Mouse (Mus musculus) hindbrain, embryonic 10.5 days (tissue): ENCODE data around the gene Snrnp25. TPM values are rescaled to one million over a fixed set of nuclear protein-coding genes. Genes with fewer than 3 reads are reported as not detected.
A peak's percentile ranks its signal among the peaks of the same experiment; 100 is the strongest.
"Not testable (repeated sequence)": the region's sequence is repeated elsewhere in the genome, so short reads cannot be mapped to it uniquely, and the experiment has no call there.

Experiments used
- DNase-seq: peaks from one replicate; pipeline ENCODE4 v3.0.0-alpha.2; 2017; ENCODE audit warnings: low spot score
- H3K27ac ChIP-seq: fragments of 300-500 bp; sonication (generic); 2 replicates; pipeline ENCODE4 v1.5.1; 2016; ENCODE audit warnings: mild to moderate bottlenecking, moderate library complexity
- H3K27me3 ChIP-seq: fragments of 300-500 bp; sonication (generic); 2 replicates; pipeline ENCODE4 v1.6.1; 2016; ENCODE audit warnings: mild to moderate bottlenecking; ENCODE audit not compliant: poor library complexity, insufficient read depth, severe bottlenecking
- H3K36me3 ChIP-seq: fragments of 300-500 bp; sonication (generic); 2 replicates; pipeline ENCODE4 v1.6.1; 2016; ENCODE audit warnings: mild to moderate bottlenecking, moderate library complexity
- H3K4me1 ChIP-seq: fragments of 300-500 bp; sonication (generic); replicated peaks from 2 replicates; pipeline ENCODE4 v1.6.1; 2016; ENCODE audit warnings: mild to moderate bottlenecking
- H3K4me3 ChIP-seq: fragments of 300-500 bp; sonication (generic); 2 replicates; pipeline ENCODE4 v1.5.1; 2016; ENCODE audit warnings: mild to moderate bottlenecking, moderate library complexity
- H3K9me3 ChIP-seq: fragments of 300-500 bp; sonication (generic); 2 replicates; pipeline ENCODE4 v1.6.1; 2016; ENCODE audit warnings: mild to moderate bottlenecking, moderate library complexity
- WGBS: fragments of 180-500 bp; shearing (Covaris S2); methylation state at CpG from one replicate; pipeline ENCODE4 v1.1.7; 2016; 5-methylcytosine and 5-hydroxymethylcytosine counted together
- polyA plus RNA-seq: library from polyadenylated mRNA; unstranded; fragments of >200 nt; fragmentation: Nextera tagmentation; extraction: Ambion mirVana; gene quantifications from 2 replicates; pipeline ENCODE4 v1.2.1, GENCODE M21; 2016

Gene Snrnp25
- polyA plus RNA-seq, 1 experiment from 2014 or later: 97.6 TPM

GRCm38 (mm10) chr11:32198256-32198955 lies 6.8 kb upstream of the Snrnp25 start:
- no peak overlapping the region for H3K27ac ChIP-seq
- WGBS: 69% methylated on average over 14 of the region's 14 CpGs

GRCm38 (mm10) chr11:32199230-32199629 lies 6.0 kb upstream of the Snrnp25 start:
- no peaks in the 10 kb centered on the region for H3K36me3 ChIP-seq
- peak overlapping the region; percentile 16 for H3K27ac ChIP-seq
- H3K4me1 ChIP-seq: peaks cover 32% of the 10 kb centered on the region
- DNase-seq: no peak
- H3K27me3 ChIP-seq: peaks cover 13% of the 10 kb centered on the region; the same call in 1 of the 2 replicates
- no peak overlapping the region for H3K4me3 ChIP-seq
- no peaks in the 10 kb centered on the region for H3K9me3 ChIP-seq
- WGBS: 46% methylated on average over 6 of the region's 6 CpGs

More at GRCm38 (mm10) chr11:32198256-32198955, 6.8 kb upstream of the Snrnp25 start:
- no peak for DNase-seq
- H3K36me3 ChIP-seq: no peaks in the 10 kb centered on the region
- no peak overlapping the region for H3K4me3 ChIP-seq
- peaks cover 38% of the 10 kb centered on the region for H3K4me1 ChIP-seq
- H3K27me3 ChIP-seq: peaks cover 9% of the 10 kb centered on the region; the same call in 1 of the 2 replicates
- H3K9me3 ChIP-seq: no peaks in the 10 kb centered on the region

- Histone ChIP-seq H3K27me3 (peaks cover 14% of the 10 kb centered on the region; the same call in 1 of the 2 replicates), H3K4me1 (peaks cover 32% of the 10 kb centered on the region), H3K4me3 (no peak within 1 kb of the TSS), H3K36me3 (no peaks in the 10 kb centered on the region), H3K27ac (peak within 1 kb of the TSS; percentile 16; the same call in 1 of the 2 replicates), H3K9me3 (no peaks in the 10 kb centered on the region)
- DNase-seq: no peak
- WGBS: 71% methylated on average over 10 of the region's 10 CpGs
Measured at GRCm38 (mm10) chr11:32200075-32200601, 5.1 kb upstream of the Snrnp25 start, which contains the start of gene Il9r. Gene Il9r, minus strand, starts transcription at chr11:32200279.

- peaks cover 14% of the 10 kb centered on the region; the same call in 1 of the 2 replicates for H3K27me3 ChIP-seq
- not testable (repeated sequence) for DNase-seq
- WGBS: 54% methylated on average over 1 of the region's 1 CpGs
Measured at GRCm38 (mm10) chr11:32200992-32201391, 4.2 kb upstream of the Snrnp25 start.

GRCm38 (mm10) chr11:32201922-32202685 lies 3.1 kb upstream of the Snrnp25 start:
- no peak for DNase-seq
- 83% methylated on average over 11 of the region's 11 CpGs for WGBS
- no peak overlapping the region for H3K4me3 ChIP-seq
- peaks cover 5% of the 10 kb centered on the region; the same call in 1 of the 2 replicates for H3K36me3 ChIP-seq
- peaks cover 12% of the 10 kb centered on the region; the same call in 1 of the 2 replicates for H3K27me3 ChIP-seq
- H3K27ac ChIP-seq: no peak overlapping the region
- H3K4me1 ChIP-seq: peaks cover 29% of the 10 kb centered on the region
- no peaks in the 10 kb centered on the region for H3K9me3 ChIP-seq

More at GRCm38 (mm10) chr11:32200992-32201391, 4.2 kb upstream of the Snrnp25 start:
- not testable (repeated sequence) for H3K4me3 ChIP-seq, H3K27ac ChIP-seq, H3K9me3 ChIP-seq, H3K36me3 ChIP-seq
- H3K4me1 ChIP-seq: peaks cover 29% of the 10 kb centered on the region

- Histone ChIP-seq H3K27ac (no peak overlapping the region), H3K9me3 (no peaks in the 10 kb centered on the region), H3K4me1 (peaks cover 11% of the 10 kb centered on the region), H3K36me3 (peaks cover 90% of the 10 kb centered on the region), H3K4me3 (no peak overlapping the region), H3K27me3 (no peaks in the 10 kb centered on the region)
- no peak for DNase-seq
- 89% methylated on average over 9 of the region's 9 CpGs for WGBS
Measured at GRCm38 (mm10) chr11:32210623-32211022, 5.4 kb downstream of the Snrnp25 start.

GRCm38 (mm10) chr11:32215372-32216162 lies 10.4 kb downstream of the Snrnp25 start:
- Histone ChIP-seq H3K9me3 (no peaks in the 10 kb centered on the region), H3K4me1 (peaks cover 33% of the 10 kb centered on the region)

GRCm38 (mm10) chr11:32216851-32217250 lies 11.6 kb downstream of the Snrnp25 start:
- Histone ChIP-seq H3K27me3 (no peaks in the 10 kb centered on the region; the same call in none of the 2 replicates), H3K4me1 (peaks cover 45% of the 10 kb centered on the region), H3K27ac (0 out of 2 replicates have a peak overlapping the region, but pooled peaks have one; percentile 14), H3K36me3 (peaks cover 43% of the 10 kb centered on the region), H3K4me3 (no peak overlapping the region), H3K9me3 (no peaks in the 10 kb centered on the region)
- WGBS: 22% methylated on average over 8 of the region's 8 CpGs
- DNase-seq: peak; percentile 73

More at GRCm38 (mm10) chr11:32215372-32216162, 10.4 kb downstream of the Snrnp25 start:
- H3K36me3 ChIP-seq: peaks cover 56% of the 10 kb centered on the region
- DNase-seq: no peak
- H3K27me3 ChIP-seq: no peaks in the 10 kb centered on the region; the same call in 1 of the 2 replicates
- H3K4me3 ChIP-seq: no peak overlapping the region
- WGBS: 93% methylated on average over 18 of the region's 18 CpGs
- H3K27ac ChIP-seq: no peak overlapping the region

- Histone ChIP-seq H3K4me1 (peaks cover 59% of the 10 kb centered on the region), H3K4me3 (0 out of 2 replicates have a peak overlapping the region, but pooled peaks have one; percentile 4), H3K27ac (peak overlapping the region; percentile 84), H3K9me3 (no peaks in the 10 kb centered on the region), H3K27me3 (peaks cover 14% of the 10 kb centered on the region), H3K36me3 (peaks cover 26% of the 10 kb centered on the region)
- peak; percentile 35 for DNase-seq
- 52% methylated on average over 6 of the region's 6 CpGs for WGBS
Measured at GRCm38 (mm10) chr11:32218501-32219050, 13.4 kb downstream of the Snrnp25 start.

- 92% methylated on average over 10 of the region's 10 CpGs for WGBS
- no peak overlapping the region for H3K4me3 ChIP-seq
- DNase-seq: no peak
- H3K27ac ChIP-seq: no peak overlapping the region
- peaks cover 19% of the 10 kb centered on the region for H3K36me3 ChIP-seq
- H3K9me3 ChIP-seq: no peaks in the 10 kb centered on the region
- peaks cover 59% of the 10 kb centered on the region for H3K4me1 ChIP-seq
- H3K27me3 ChIP-seq: peaks cover 21% of the 10 kb centered on the region
Measured at GRCm38 (mm10) chr11:32219287-32219686, 14.1 kb downstream of the Snrnp25 start.

- no peaks in the 10 kb centered on the region for H3K9me3 ChIP-seq
- H3K36me3 ChIP-seq: peaks cover 5% of the 10 kb centered on the region
- 32% methylated on average over 10 of the region's 10 CpGs for WGBS
- DNase-seq: no peak
- peak overlapping the region; percentile 93 for H3K27ac ChIP-seq
- peaks cover 28% of the 10 kb centered on the region for H3K27me3 ChIP-seq
- peak overlapping the region; percentile 90 for H3K4me3 ChIP-seq
- H3K4me1 ChIP-seq: peaks cover 73% of the 10 kb centered on the region
Measured at GRCm38 (mm10) chr11:32220607-32221224, 15.5 kb downstream of the Snrnp25 start.
